ENCODE assay signal across 15 mouse cellular contexts in the genomic region with DNA sequence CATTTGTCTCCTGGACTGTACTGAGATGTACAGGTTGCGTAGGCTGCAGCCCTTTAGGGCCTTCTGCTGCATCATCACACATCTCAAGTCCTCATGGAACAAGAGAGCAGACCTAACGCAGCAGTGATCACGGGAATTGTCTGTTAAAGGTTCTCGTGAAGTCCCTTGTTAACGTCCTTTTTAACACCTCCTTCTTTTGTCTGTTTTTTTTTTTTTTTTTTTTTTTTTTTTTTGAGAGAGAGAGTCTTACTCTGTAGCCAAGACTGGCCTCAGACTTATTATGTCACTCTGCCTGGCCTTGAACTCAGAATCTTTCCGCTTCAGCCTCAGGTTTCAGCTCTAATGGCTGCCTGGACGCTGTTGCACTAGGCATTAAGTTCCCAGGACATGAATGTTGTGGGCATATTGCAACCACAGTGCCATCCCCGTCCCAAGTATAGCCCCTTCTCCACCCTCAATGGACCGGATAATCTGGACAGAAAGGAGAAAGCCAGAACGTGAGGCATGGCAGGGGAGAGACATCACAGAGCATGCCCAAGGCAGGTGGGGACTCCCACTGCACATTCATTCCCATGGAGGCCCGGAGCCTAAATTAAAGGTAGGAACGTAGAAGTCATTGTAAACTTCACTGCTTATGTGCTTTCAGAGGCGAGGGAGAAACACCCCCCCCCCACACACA.
DNase-seq lines count a peak whose midpoint lies in the region; ATAC-seq and TF ChIP-seq lines count a peak whose summit lies in the region.
"Had no signal": no experiment of that assay in that cellular context is flagged by ENCODE, and none has a peak within 500 bp of the region (broad histone marks: within the 10 kb centered on the region; RNA-seq: fewer than 3 reads in every experiment).

No protein-coding gene starts in this region.

- H3K9me3 ChIP-seq in heart, embryonic 10.5 days: no peaks in the 10 kb centered on the region
- H3K9me3 ChIP-seq in heart, embryonic 12.5 days (replicated peaks): no peaks in the 10 kb centered on the region
- H3K9me3 ChIP-seq in midbrain, embryonic 10.5 days (replicated peaks): no peaks in the 10 kb centered on the region; the same call in 1 of the 2 replicates
- H3K9me3 ChIP-seq in midbrain, embryonic 15.5 days: no peaks in the 10 kb centered on the region
- H3K9me3 ChIP-seq in stomach, embryonic 14.5 days (ENCODE audit: control insufficient read depth, low read depth, low read length): 0 out of 2 replicates have a peak, but pooled peaks cover 3% of the 10 kb centered on the region
- H3K9me3 ChIP-seq: neural tube, embryonic 12.5 days had no signal

- 0 out of 2 replicates have a peak overlapping the region, but pooled peaks have one; percentile 36 for H3K27ac ChIP-seq in heart, embryonic 10.5 days
- H3K27ac ChIP-seq in heart, embryonic 12.5 days (ENCODE audit: poor library complexity, severe bottlenecking): no peak overlapping the region
- peak overlapping the region; percentile 58 for H3K27ac ChIP-seq in midbrain, embryonic 10.5 days (replicated peaks)
- H3K27ac ChIP-seq in midbrain, embryonic 15.5 days: no peak overlapping the region
- H3K27ac ChIP-seq in embryonic fibroblast, embryonic 13.5 days (ENCODE audit: insufficient read depth, low read length): peak overlapping the region; percentile 92
- H3K27ac ChIP-seq in stomach, embryonic 14.5 days (ENCODE audit: low read length): peak overlapping the region; percentile 29; the same call in 1 of the 2 replicates
- H3K27ac ChIP-seq: neural tube, embryonic 12.5 days had no signal

- WGBS in heart, embryonic 10.5 days: 79% methylated on average over 13 of the region's 13 CpGs
- WGBS in heart, embryonic 12.5 days: 79% methylated on average over 13 of the region's 13 CpGs
- 76% methylated on average over 13 of the region's 13 CpGs for WGBS in midbrain, embryonic 10.5 days
- WGBS in midbrain, embryonic 15.5 days: 69% methylated on average over 13 of the region's 13 CpGs
- WGBS in stomach, embryonic 14.5 days: 76% methylated on average over 13 of the region's 13 CpGs

- ATAC-seq in heart, embryonic 12.5 days (ENCODE audit: insufficient number of reproducible peaks, low FRiP score): no peak
- ATAC-seq in midbrain, embryonic 15.5 days (replicated peaks): no peak
- no peak; the same call in 1 of the 2 replicates for ATAC-seq in stomach, embryonic 14.5 days (ENCODE audit: insufficient number of reproducible peaks, insufficient read depth, low FRiP score, low read depth)
- ATAC-seq in megakaryocyte, adult 5-6 weeks (ENCODE audit: poor library complexity, severe bottlenecking): no peak
- ATAC-seq: intestine, postnatal 0 days had no signal

- peaks cover 4% of the 10 kb centered on the region; the same call in 1 of the 2 replicates for H3K27me3 ChIP-seq in heart, embryonic 10.5 days (ENCODE audit: insufficient read depth, poor library complexity, severe bottlenecking)
- no peaks in the 10 kb centered on the region for H3K27me3 ChIP-seq in heart, embryonic 12.5 days (replicated peaks)
- H3K27me3 ChIP-seq in midbrain, embryonic 10.5 days (ENCODE audit: low read depth, poor library complexity, severe bottlenecking): peaks cover 18% of the 10 kb centered on the region
- no peaks in the 10 kb centered on the region for H3K27me3 ChIP-seq in midbrain, embryonic 15.5 days (replicated peaks)
- no peaks in the 10 kb centered on the region for H3K27me3 ChIP-seq in stomach, embryonic 14.5 days (ENCODE audit: control insufficient read depth, insufficient read depth, low read length)
- H3K27me3 ChIP-seq: neural tube, embryonic 12.5 days had no signal

- H3K9ac ChIP-seq in heart, embryonic 12.5 days: no peak overlapping the region
- H3K9ac ChIP-seq in midbrain, embryonic 15.5 days: no peak overlapping the region
- no peak overlapping the region for H3K9ac ChIP-seq in stomach, embryonic 14.5 days (replicated peaks; ENCODE audit: low read depth, low read length)
- H3K9ac ChIP-seq: neural tube, embryonic 12.5 days had no signal

- no peak overlapping the region for H3K4me2 ChIP-seq in heart, embryonic 12.5 days
- H3K4me2 ChIP-seq in midbrain, embryonic 15.5 days: no peak overlapping the region
- no peak overlapping the region for H3K4me2 ChIP-seq in stomach, embryonic 14.5 days (replicated peaks; ENCODE audit: low read depth, low read length)
- H3K4me2 ChIP-seq: neural tube, embryonic 12.5 days had no signal

- TF ChIP-seq POLR2A in embryonic fibroblast, embryonic 13.5 days (IDR thresholded peaks at IDR 0.05; ENCODE audit: low read depth, low read length): no peak

- H3K4me3 ChIP-seq in heart, embryonic 10.5 days: no peak overlapping the region
- no peak overlapping the region for H3K4me3 ChIP-seq in heart, embryonic 12.5 days
- H3K4me3 ChIP-seq in midbrain, embryonic 10.5 days: no peak overlapping the region
- H3K4me3 ChIP-seq in midbrain, embryonic 15.5 days: no peak overlapping the region
- H3K4me3 ChIP-seq in embryonic fibroblast, embryonic 13.5 days (ENCODE audit: insufficient read depth, low read length): no peak overlapping the region
- no peak overlapping the region for H3K4me3 ChIP-seq in stomach, embryonic 14.5 days (ENCODE audit: low read depth, low read length)
- H3K4me3 ChIP-seq: erythroblast, embryonic 14.5 days; megakaryocyte, embryonic 14.5 days; neural tube, embryonic 12.5 days had no signal

- TF ChIP-seq CTCF in embryonic fibroblast, embryonic 13.5 days (IDR thresholded peaks at IDR 0.05; ENCODE audit: borderline replicate concordance, insufficient read depth, low read length): no peak

- peaks cover 27% of the 10 kb centered on the region for H3K4me1 ChIP-seq in heart, embryonic 10.5 days
- peaks cover 22% of the 10 kb centered on the region for H3K4me1 ChIP-seq in heart, embryonic 12.5 days (replicated peaks)
- peaks cover 33% of the 10 kb centered on the region for H3K4me1 ChIP-seq in midbrain, embryonic 10.5 days
- peaks cover 19% of the 10 kb centered on the region for H3K4me1 ChIP-seq in midbrain, embryonic 15.5 days
- peaks cover 14% of the 10 kb centered on the region for H3K4me1 ChIP-seq in embryonic fibroblast, embryonic 13.5 days (ENCODE audit: control insufficient read depth, insufficient read depth, low read length)
- peaks cover 27% of the 10 kb centered on the region for H3K4me1 ChIP-seq in stomach, embryonic 14.5 days (ENCODE audit: control insufficient read depth, insufficient read depth, low read length)

- DNase-seq in heart, embryonic 10.5 days (ENCODE audit: low spot score): no peak
- DNase-seq in midbrain, embryonic 10.5 days (ENCODE audit: low spot score): no peak
- DNase-seq in T-cell, adult 2 months (ENCODE audit: low spot score): no peak
- DNase-seq: adrenal gland, postnatal 36 days; cerebellum, adult 9-11 months; right cerebral cortex, postnatal 25 days had no signal

- H3K36me3 ChIP-seq in heart, embryonic 10.5 days: no peaks in the 10 kb centered on the region
- H3K36me3 ChIP-seq in heart, embryonic 12.5 days: no peaks in the 10 kb centered on the region
- no peaks in the 10 kb centered on the region for H3K36me3 ChIP-seq in midbrain, embryonic 10.5 days
- H3K36me3 ChIP-seq in midbrain, embryonic 15.5 days (replicated peaks): no peaks in the 10 kb centered on the region
- no peaks in the 10 kb centered on the region for H3K36me3 ChIP-seq in stomach, embryonic 14.5 days (ENCODE audit: control insufficient read depth, insufficient read depth, low read length)
- H3K36me3 ChIP-seq: neural tube, embryonic 12.5 days had no signal

Comparison
In these comparisons a context has a peak if more than half of its experiments do, and no peak if none do; other contexts are left out.
1. H3K27ac ChIP-seq: peak in heart, embryonic 10.5 days (single experiment), midbrain, embryonic 10.5 days (single experiment), embryonic fibroblast, embryonic 13.5 days (single experiment) and stomach, embryonic 14.5 days (single experiment); none in heart, embryonic 12.5 days (single experiment) and midbrain, embryonic 15.5 days (single experiment).